Mouse (Mus musculus) sigmoid colon, adult 10 weeks (tissue): Measurements from ENCODE around the gene Gm17689. TPM values are rescaled to one million over a fixed set of nuclear protein-coding genes. Genes with fewer than 3 reads are reported as not detected.

Experiments used
- polyA plus RNA-seq: library from polyadenylated mRNA; stranded (reverse); fragments of 350-450 nt; fragmentation: Illumina TruSeq; extraction: RNeasy Lipid Tissue Mini Kit (QIAGEN cat#74804); gene quantifications from one replicate; pipeline ENCODE4 v1.2.3, GENCODE M21; 2014; ENCODE audit warnings: low read depth, low replicate concordance

The Gm17689 gene
- polyA plus RNA-seq, result not detected

DNA sequence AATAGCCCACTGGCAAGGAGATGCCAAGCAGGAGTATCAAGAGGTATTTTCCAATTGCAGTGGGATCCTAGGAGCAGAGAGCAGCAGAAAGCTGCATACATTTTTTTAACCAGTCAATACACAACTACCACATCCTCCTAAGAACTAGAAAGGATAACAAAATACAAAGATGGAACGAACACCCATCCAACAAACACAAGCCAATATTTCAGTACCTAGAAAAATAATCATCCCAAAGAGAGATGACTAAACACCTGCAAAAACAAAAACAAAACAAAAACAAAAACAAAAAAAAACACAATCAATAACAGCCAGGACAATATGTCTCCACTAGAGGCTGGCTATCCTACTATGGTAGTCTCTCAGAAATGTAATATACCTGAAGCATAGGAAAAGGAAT, at the start of gene Gm17689:
Gene Gm17689, minus strand, starts transcription at position 101 of the 400 bp plus-strand sequence.

DNA sequence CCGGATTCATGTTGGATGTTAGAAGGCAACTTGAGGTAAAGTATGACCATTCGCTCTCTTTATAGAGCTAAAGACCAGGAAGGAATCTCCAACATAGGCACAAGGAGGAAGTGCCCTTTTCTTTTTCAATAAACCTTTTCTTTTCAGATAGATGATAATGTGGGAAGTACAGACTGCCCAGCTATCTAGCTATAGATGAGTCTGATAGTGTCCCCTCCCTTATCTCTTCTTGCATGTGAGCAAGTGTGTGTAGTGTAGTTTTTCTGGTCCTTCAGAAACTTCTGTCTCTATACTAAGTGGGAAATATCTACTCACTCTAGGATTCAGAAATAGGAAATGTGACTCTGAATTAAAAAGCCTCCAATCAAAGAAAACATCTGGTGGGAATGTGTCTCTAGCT, 40.6 kb downstream of the Gm17689 start, which contains the start of gene Gm5615:
Gene Gm5615, minus strand, starts transcription at position 101 of the 400 bp plus-strand sequence.

Other genes starting within 250 kb of the Gm17689 start
- not detected for gene Gm7257, start 150.8 kb downstream of the Gm17689 start, polyA plus RNA-seq
- gene Gm9513, start 107.0 kb downstream of the Gm17689 start, polyA plus RNA-seq, result not detected
- not detected for gene Gm5615, start 40.7 kb downstream of the Gm17689 start, polyA plus RNA-seq
- gene A630095E13Rik, start 60.7 kb upstream of the Gm17689 start, polyA plus RNA-seq, result not detected
- gene Acrv1, start 110.6 kb upstream of the Gm17689 start, polyA plus RNA-seq, result not detected
- gene Chek1, start 144.4 kb upstream of the Gm17689 start, polyA plus RNA-seq, result 23.3 TPM
- gene Stt3a, start 185.0 kb upstream of the Gm17689 start, polyA plus RNA-seq, result 331 TPM
- gene Ei24, start 214.8 kb upstream of the Gm17689 start, polyA plus RNA-seq, result 219 TPM
- gene Fez1, start 239.2 kb upstream of the Gm17689 start, polyA plus RNA-seq, result 5.2 TPM